Mouse (Mus musculus) heart, postnatal 25 days (tissue): ENCODE data around the gene Arid5b. TPM values are rescaled to one million over a fixed set of nuclear protein-coding genes. Genes with fewer than 3 reads are reported as not detected.
A peak's percentile ranks its signal among the peaks of the same experiment; 100 is the strongest.

ENCODE experiments used
- DNase-seq: peaks from one replicate; pipeline ENCODE4 v3.0.0; 2022; ENCODE audit warnings: low spot score
- intact Hi-C: fragments of 180-260 bp; cut with DNase I; formaldehyde crosslinking; loops from one replicate; pipeline ENCODE4 v1.15.1; 2025
- total RNA-seq, 2 experiments: library from RNA; stranded (reverse); gene quantifications; 2 replicates each; pipeline ENCODE4 v1.2.3; 2021

The Arid5b gene
- 10 to 100 TPM; 22.5 to 28.3 TPM for total RNA-seq

- peak; percentile 5 for DNase-seq
- intact Hi-C loops = loop anchor here (5.0 kb wide), 1 partner anchor 131 kb away; no protein-coding TSS in a partner anchor
Measured at GRCm38 (mm10) chr10:68278632-68279361, at the start of gene Arid5b. Gene Arid5b, minus strand, starts transcription at chr10:68278740.

DNA sequence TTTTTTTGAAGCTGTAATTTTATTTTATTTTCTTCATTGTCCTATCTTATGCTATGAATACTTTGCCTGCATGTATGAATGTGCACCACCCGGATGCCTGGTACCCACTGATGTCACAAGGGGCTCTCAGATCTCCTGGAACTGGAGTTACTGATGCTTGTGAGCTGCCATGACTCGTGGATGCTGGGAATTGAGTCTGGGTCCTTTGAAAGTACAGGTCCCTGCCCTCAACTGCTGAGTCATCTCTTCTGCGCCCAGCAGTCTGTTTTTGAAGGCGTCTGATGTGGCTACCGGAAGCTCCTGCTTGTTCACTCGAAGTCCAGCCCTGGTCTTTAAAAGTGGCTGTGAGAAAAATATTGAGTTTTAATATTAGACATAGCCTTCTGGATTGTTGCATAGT is 46.8 kb upstream of the Arid5b start:
- intact Hi-C loops = no loop called here
- DNase-seq = no peak

- DNase-seq = no peak
- intact Hi-C loops = no loop called here
Measured at GRCm38 (mm10) chr10:68324061-68324460, 45.5 kb upstream of the Arid5b start.

- intact Hi-C loops = no loop called here
- no peak for DNase-seq
Measured at GRCm38 (mm10) chr10:68323167-68323566, 44.6 kb upstream of the Arid5b start.

DNA sequence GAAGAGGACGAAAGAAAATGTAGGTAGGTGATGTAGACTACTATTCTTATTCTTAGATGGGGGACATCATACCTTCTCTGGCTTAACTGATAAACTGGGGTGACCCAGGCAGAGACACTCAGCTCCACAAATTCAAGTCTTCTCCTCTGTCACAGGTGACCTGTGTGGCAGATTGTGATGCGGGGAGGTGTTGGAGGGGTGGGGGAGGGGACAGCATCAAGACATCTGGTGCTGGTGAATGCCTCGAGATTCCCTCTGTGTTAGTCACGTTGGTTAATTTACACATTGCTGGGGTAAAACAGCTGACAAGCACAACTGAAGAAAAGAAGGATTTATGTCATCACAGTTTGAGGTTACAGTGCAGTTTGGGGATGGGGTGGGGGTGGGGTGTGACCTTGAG is 42.4 kb upstream of the Arid5b start:
- no peak for DNase-seq
- intact Hi-C loops = no loop called here

DNA sequence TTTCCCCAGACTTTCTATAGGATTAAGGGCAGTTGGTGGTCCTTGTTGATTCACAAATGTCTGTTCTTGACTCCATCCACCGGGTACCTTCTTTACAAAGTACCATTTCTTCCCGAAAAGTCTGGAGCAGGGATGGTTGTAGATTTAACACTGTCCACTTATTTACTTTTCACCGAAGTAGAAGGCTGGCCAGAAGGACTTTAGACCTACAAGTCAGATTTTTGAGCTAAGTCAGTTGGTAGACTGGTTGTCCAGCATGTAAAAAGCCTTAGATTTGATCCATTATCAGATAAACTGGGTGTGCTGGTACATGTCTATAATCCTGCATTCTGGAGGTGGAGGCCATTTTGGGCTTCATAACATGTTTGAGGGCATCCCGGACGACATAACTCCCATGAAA is 42.0 kb upstream of the Arid5b start:
- intact Hi-C loops = no loop called here
- no peak for DNase-seq

DNA sequence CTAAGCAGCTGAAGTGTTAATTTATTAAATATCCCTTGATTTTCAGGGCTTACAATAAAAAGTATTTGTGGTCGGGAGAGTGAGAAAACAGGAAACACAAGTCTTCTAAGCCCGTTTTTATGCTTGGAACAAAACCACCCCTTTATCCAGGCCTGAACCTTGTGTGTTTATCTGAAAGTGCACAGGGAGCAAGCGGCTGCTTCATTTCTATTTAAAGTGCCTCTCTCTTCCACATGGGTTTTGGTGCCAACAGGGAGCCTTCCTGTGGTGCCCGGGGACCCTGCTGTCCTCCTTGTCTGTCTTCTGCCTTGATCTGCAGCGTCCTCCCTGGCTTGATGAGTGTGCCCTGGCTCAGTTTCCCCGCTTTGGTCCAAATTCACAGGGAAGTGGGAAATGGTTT is 40.9 kb upstream of the Arid5b start:
- intact Hi-C loops = no loop called here
- no peak for DNase-seq

- intact Hi-C loops = no loop called here
- no peak for DNase-seq
Measured at GRCm38 (mm10) chr10:68318438-68318979, 40.0 kb upstream of the Arid5b start.

- no peak for DNase-seq
- intact Hi-C loops = no loop called here
Measured at GRCm38 (mm10) chr10:68312734-68313133, 34.2 kb upstream of the Arid5b start.

GRCm38 (mm10) chr10:68301013-68301412 is 22.5 kb upstream of the Arid5b start:
- DNase-seq = no peak
- intact Hi-C loops = no loop called here

DNA sequence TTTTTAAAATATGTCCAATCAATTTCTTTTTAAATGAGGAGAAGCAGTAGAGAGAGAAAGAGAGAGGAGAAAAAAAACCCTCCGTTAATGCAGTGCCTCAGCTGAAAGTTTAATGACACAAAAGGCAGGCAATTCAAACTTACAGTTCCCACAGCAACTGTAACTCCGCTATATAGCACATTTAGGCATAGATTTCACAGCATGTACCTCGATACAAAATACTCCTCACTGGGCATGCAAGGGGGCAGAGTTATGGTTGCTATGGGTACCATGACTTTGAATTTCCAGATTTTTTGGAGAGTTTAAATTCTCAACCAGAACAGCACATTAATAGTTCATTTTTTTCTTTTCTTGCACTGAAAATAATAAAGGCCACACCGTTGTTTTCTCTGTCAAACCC is 10.9 kb upstream of the Arid5b start:
- DNase-seq = no peak
- intact Hi-C loops = no loop called here

GRCm38 (mm10) chr10:68282466-68283391 is 4.2 kb upstream of the Arid5b start:
- DNase-seq = peak; percentile 72
- intact Hi-C loops = loop anchor here (5.0 kb wide), 2 partner anchors 90 to 285 kb away; no protein-coding TSS in a partner anchor

DNA sequence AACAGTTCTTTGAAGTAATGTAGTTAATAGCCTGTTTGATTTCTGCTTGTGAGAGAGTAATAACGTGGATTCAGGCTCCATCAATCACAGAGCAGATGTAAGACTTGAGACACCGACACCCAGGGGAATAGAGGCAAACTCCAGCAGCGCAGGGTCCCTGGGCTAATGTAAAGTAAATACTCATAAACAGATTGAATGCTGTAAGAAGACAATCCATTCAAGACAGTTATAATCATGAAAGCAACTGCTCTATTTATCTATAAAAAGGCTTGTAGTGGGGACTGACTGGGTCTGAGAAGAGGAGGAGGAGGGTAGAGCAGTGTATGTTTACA is 3.2 kb upstream of the Arid5b start:
- no peak for DNase-seq
- intact Hi-C loops = loop anchor here (5.0 kb wide), 2 partner anchors 89 to 284 kb away; no protein-coding TSS in a partner anchor

- intact Hi-C loops = loop anchor here (5.0 kb wide), 2 partner anchors 89 to 284 kb away; no protein-coding TSS in a partner anchor
- no peak for DNase-seq
Measured at GRCm38 (mm10) chr10:68281076-68281774, 2.7 kb upstream of the Arid5b start.

- peak; percentile 48 for DNase-seq
- intact Hi-C loops = loop anchor here (5.0 kb wide), 3 partner anchors 88 to 283 kb away; no protein-coding TSS in a partner anchor
Measured at GRCm38 (mm10) chr10:68279516-68280501, 1.3 kb upstream of the Arid5b start.

DNA sequence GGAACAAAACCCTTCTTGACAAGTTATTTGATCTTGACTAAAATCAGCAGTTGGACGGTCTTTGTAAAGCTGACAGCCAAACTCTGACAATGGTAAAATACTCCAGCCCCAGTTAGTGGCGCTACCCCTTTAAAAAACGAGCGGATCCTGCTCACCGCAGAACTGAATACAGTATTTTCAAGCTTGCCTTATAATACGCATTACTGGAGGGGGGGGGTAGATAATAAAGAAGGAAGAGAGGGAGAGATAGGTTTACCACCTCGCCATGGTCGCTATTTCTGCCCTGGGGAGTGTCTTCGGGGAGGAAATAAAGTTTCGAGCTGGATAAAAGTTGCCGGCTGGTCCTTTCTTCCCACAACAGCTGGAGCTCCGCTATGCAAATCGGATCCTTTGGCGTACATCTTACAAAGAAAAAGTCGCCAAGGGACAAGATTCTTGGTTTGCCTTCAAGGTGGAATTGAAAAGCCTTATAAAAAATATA is 829 bp downstream of the Arid5b start:
- intact Hi-C loops = loop anchor here (5.0 kb wide), 1 partner anchor 130 kb away; no protein-coding TSS in a partner anchor
- DNase-seq = peak; percentile 20

- DNase-seq = peak; percentile 36
- intact Hi-C loops = loop anchor here (5.0 kb wide), 1 partner anchor 130 kb away; no protein-coding TSS in a partner anchor
Measured at GRCm38 (mm10) chr10:68276976-68277441, 1.5 kb downstream of the Arid5b start.

DNA sequence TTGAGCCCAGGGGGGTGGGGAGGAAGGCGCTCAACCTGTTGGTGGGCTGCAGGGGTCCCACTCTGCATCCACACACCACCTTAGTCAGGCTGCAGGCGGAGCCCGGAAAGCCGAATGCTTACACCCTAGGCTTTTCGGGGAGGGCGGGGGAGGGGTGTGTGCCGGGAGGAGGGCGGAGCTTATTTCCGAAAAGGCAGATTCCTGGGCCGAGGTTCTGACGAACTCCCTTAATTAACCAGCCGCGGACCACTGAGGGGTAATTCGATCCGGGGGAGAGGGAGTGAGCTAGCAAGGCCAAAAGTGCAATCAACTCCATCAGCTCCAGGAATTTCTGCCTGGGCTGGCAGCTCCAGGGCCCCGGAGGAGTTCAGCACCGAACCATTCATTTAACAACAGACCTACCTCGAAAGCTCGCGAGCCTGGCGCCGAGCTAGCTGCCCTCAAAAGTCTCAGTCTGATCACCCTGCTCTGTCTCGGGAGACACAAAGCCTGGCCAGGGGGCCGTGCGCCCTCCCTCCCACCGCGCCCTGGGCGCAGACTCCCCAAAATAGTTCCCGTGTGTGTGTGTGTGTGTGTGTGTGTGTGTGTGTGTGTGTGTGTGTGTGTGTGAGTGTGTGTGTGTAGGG is 2.1 kb downstream of the Arid5b start:
- intact Hi-C loops = loop anchor here (5.0 kb wide), 1 partner anchor 129 kb away; no protein-coding TSS in a partner anchor
- peak; percentile 58 for DNase-seq
